23 mouse cellular contexts compared by ENCODE assay signal in the genomic region with DNA sequence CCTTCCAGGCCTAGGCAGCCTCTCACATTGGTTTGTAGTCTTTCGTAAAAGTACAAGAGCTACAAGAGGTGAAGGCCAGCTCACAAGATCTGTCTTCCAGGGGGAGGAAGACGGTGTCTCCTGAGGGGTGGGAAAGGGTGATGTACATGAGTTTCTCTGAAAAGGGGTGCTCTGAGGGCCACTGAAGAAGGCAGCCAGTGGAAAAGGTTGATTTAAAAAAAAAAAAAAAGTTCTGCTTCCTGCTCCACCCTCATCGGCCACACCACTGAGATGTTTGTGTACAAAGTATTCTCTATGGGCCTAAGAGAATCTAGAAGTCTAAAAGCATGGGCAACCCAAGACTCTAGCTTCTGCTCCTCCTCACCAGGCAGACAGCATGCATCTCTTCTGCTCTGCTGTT. TPM values are rescaled to one million over a fixed set of nuclear protein-coding genes. Genes with fewer than 3 reads are reported as not detected.
DNase-seq lines count a peak whose midpoint lies in the region; ATAC-seq and TF ChIP-seq lines count a peak whose summit lies in the region.
"Had no signal": no experiment of that assay in that cellular context is flagged by ENCODE, and none has a peak within 500 bp of the region (broad histone marks: within the 10 kb centered on the region; RNA-seq: fewer than 3 reads in every experiment).

A gene (minus strand): TSS at position 156 of the 400 bp plus-strand sequence.

- H3K9me3 ChIP-seq in midbrain, embryonic 14.5 days (ENCODE audit: control insufficient read depth, low read length) = no peaks in the 10 kb centered on the region
- H3K9me3 ChIP-seq: forebrain, embryonic 15.5 days; limb, embryonic 12.5 days; midbrain, embryonic 15.5 days; neural tube, embryonic 13.5 days had no signal

- no peaks in the 10 kb centered on the region for H3K27me3 ChIP-seq in spleen, adult 2 months (ENCODE audit: control insufficient read depth, insufficient read depth, low read length)
- no peaks in the 10 kb centered on the region for H3K27me3 ChIP-seq in midbrain, embryonic 14.5 days (ENCODE audit: control insufficient read depth, insufficient read depth, low read length)
- H3K27me3 ChIP-seq: forebrain, embryonic 15.5 days; limb, embryonic 12.5 days; midbrain, embryonic 15.5 days; neural tube, embryonic 13.5 days had no signal

- peaks cover 5% of the 10 kb centered on the region; the same call in 1 of the 2 replicates for H3K4me1 ChIP-seq in spleen, adult 2 months (ENCODE audit: control insufficient read depth, insufficient read depth, insufficient read length)
- no peaks in the 10 kb centered on the region for H3K4me1 ChIP-seq in midbrain, embryonic 14.5 days (ENCODE audit: control insufficient read depth, insufficient read depth, low read length)
- H3K4me1 ChIP-seq: neural tube, embryonic 13.5 days had no signal

- ATAC-seq in midbrain, embryonic 14.5 days (ENCODE audit: low FRiP score, low TSS enrichment) = no peak
- ATAC-seq: forebrain, embryonic 15.5 days; hindbrain, embryonic 16.5 days; midbrain, embryonic 15.5 days had no signal

- no peak within 1 kb of the TSS for H3K4me2 ChIP-seq in midbrain, embryonic 14.5 days (ENCODE audit: low read length)
- H3K4me2 ChIP-seq: forebrain, embryonic 15.5 days; limb, embryonic 12.5 days; midbrain, embryonic 15.5 days had no signal

- no peak for TF ChIP-seq CTCF in spleen, adult 2 months (IDR thresholded peaks at IDR 0.05; ENCODE audit: extremely low read depth, insufficient read depth, insufficient read length, insufficient replicate concordance)

- H3K4me3 ChIP-seq in spleen, adult 2 months (ENCODE audit: extremely low read depth, insufficient read depth, insufficient read length) = peak within 1 kb of the TSS; percentile 71
- no peak within 1 kb of the TSS for H3K4me3 ChIP-seq in midbrain, embryonic 14.5 days (replicated peaks; ENCODE audit: low read depth, low read length)
- H3K4me3 ChIP-seq: forebrain, embryonic 15.5 days; layer of hippocampus, adult 2 months; left cerebral cortex, adult 2 months; limb, embryonic 12.5 days; midbrain, embryonic 15.5 days; neural tube, embryonic 13.5 days had no signal

- H3K36me3 ChIP-seq in spleen, adult 2 months (ENCODE audit: control insufficient read depth, insufficient read depth, low read length) = peaks cover 6% of the 10 kb centered on the region; the same call in 1 of the 2 replicates
- no peaks in the 10 kb centered on the region for H3K36me3 ChIP-seq in midbrain, embryonic 14.5 days (ENCODE audit: control insufficient read depth, insufficient read depth, low read length)
- H3K36me3 ChIP-seq: forebrain, embryonic 15.5 days; G1E; limb, embryonic 12.5 days; midbrain, embryonic 15.5 days; neural tube, embryonic 13.5 days had no signal

- no peak within 1 kb of the TSS for H3K9ac ChIP-seq in midbrain, embryonic 14.5 days (replicated peaks; ENCODE audit: low read length)
- H3K9ac ChIP-seq: forebrain, embryonic 15.5 days; limb, embryonic 12.5 days; liver, embryonic 14.5 days; midbrain, embryonic 15.5 days; neural tube, embryonic 13.5 days had no signal

- TF ChIP-seq POLR2A in spleen, adult 2 months (IDR thresholded peaks at IDR 0.05; ENCODE audit: low read depth, low read length) = peak; percentile 55

- no peak for DNase-seq in adrenal gland, adult 8-10 months
- DNase-seq in adrenal gland, postnatal 4 days (ENCODE audit: low spot score in 2 of 2) = no peak
- DNase-seq in spleen, adult 2 months (ENCODE audit: low read depth in 1 of 2, low spot score in 2 of 2) = peak in 1 of 2 experiments; percentile 52
- no peak for DNase-seq in spleen, postnatal 4 days (ENCODE audit: low spot score in 2 of 2)
- no peak for DNase-seq in large intestine, adult 2 months (ENCODE audit: low read depth, low spot score)
- DNase-seq in thymus, postnatal 4 days = peak; percentile 21
- no peak for DNase-seq in midbrain, embryonic 14.5 days
- no peak for DNase-seq in heart, adult 9 months (ENCODE audit: low spot score in 2 of 2)
- DNase-seq: adrenal gland, postnatal 10 days; cerebellum, postnatal 10 days; heart, adult 18-20 months had no signal

- WGBS in spleen, adult 2 months = 30% methylated on average over 3 of the region's 3 CpGs
- WGBS in large intestine, adult 2 months = 65% methylated on average over 3 of the region's 3 CpGs
- WGBS in midbrain, embryonic 14.5 days = 95% methylated on average over 3 of the region's 3 CpGs

- H3K27ac ChIP-seq in spleen, adult 2 months (ENCODE audit: insufficient read depth, low read length) = peak within 1 kb of the TSS; percentile 97
- no peak within 1 kb of the TSS for H3K27ac ChIP-seq in midbrain, embryonic 14.5 days (replicated peaks; ENCODE audit: low read depth, low read length)
- H3K27ac ChIP-seq: forebrain, embryonic 15.5 days; layer of hippocampus, adult 2 months; left cerebral cortex, adult 2 months; limb, embryonic 12.5 days; liver, embryonic 14.5 days; macrophage; midbrain, embryonic 15.5 days; neural tube, embryonic 13.5 days had no signal

RNA-seq across cellular contexts. Expression of the gene that starts here (rescaled TPM):
- total RNA-seq in adrenal gland, adult 8-10 months (2022) = 10 to 100 TPM in 3 of 4 experiments, 1 to 10 TPM in 1; 9.6 to 18.3 (median 13.7) TPM
- total RNA-seq in adrenal gland, postnatal 4 days (2021) = 1 to 10 TPM in 1 of 2 experiments, under 1 TPM in 1; 0.81 to 1.2 TPM
- polyA plus RNA-seq in spleen, adult 2 months (2012; rRNA removed) = 140 and 150 TPM in 2 replicates
- 22.1 and 22.2 TPM in 2 replicates for polyA plus RNA-seq in large intestine, adult 2 months (2012; rRNA removed)
- polyA plus RNA-seq in midbrain, embryonic 14.5 days (2014; fragmentation: Nextera tagmentation; extraction: Ambion mirVana) = not detected in 2 replicates
- total RNA-seq: layer of hippocampus, adult 2 months; left cerebral cortex, adult 2 months had no signal
- polyA plus RNA-seq: forebrain, embryonic 15.5 days; G1E; heart, postnatal 0 days; hindbrain, embryonic 16.5 days; kidney, embryonic 14.5 days; limb, embryonic 12.5 days; midbrain, embryonic 15.5 days; neural tube, embryonic 13.5 days had no signal

Comparison
In these comparisons a context has a peak if more than half of its experiments do, and no peak if none do; other contexts are left out.
1. RNA of the gene that starts here (total RNA-seq): 9.6 to 18.3 TPM in adrenal gland, adult 8-10 months; 0.81 to 1.2 TPM in adrenal gland, postnatal 4 days; every median in the first group is over 4 times any median in the second.
2. RNA of the gene that starts here (polyA plus RNA-seq): 140 to 150 TPM in spleen, adult 2 months and 22.1 to 22.2 TPM in large intestine, adult 2 months; not detected in midbrain, embryonic 14.5 days; every median in the first group is over 10 times any median in the second.